Mouse (Mus musculus): Measurements from ENCODE around the gene Frmd4a.

GRCm38 (mm10) chr2:4636656-4637055 lies 619.1 kb downstream of the Frmd4a start:
- TF ChIP-seq HCFC1 (IDR thresholded peaks at IDR 0.05; ENCODE audit: borderline replicate concordance, insufficient read depth, low read length), result no peak
- TF ChIP-seq ZC3H11A (IDR thresholded peaks at IDR 0.05; ENCODE audit: borderline replicate concordance, low read depth, low read length), result no peak
- no peak for TF ChIP-seq MAFK (IDR thresholded peaks at IDR 0.05; ENCODE audit: insufficient read depth, low read depth, low read length)

Measured in ES-E14 (cell line).